Mouse (Mus musculus): ENCODE measurements around the gene Antxr2.

The Antxr2 gene

DNA sequence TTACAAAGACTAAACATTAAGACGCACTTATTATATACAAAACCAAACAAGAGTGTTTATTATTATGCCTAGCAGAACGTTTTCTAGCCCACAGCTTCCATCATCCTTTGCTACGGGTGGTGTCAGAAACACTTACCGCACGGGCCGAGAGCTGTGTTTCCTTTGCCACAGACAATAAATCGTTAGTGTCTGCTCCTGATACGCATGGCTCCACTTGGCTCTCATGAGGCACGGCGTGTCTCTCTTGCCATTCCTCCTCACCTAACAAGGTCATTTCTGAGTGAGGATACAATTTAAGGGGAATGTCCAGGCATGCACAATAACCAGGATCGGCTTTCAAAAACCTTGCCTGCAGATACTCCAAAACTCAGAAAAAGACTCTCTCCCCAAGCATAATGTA lies 113.2 kb downstream of the Antxr2 start:
- in situ Hi-C loops (cut with MboI, MseI): no loop called here

DNA sequence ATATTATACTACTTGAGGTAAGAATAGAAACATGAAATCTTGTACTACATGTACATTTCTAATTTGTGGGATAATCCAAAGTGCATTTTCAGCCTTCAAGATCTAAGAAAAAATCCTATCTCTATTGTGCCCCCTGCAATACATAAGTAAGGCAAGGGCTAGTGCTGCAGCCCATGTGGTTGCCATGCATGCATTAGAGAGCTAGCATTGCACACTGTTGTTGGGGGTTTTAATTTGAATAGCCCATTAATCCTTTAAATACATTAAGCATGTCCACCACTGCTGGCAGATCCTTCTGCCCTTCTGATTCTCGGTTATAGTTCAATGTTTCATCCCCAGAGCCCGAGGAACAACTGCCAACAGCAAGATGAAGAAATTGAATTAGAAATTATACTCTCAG lies 116.0 kb downstream of the Antxr2 start:
- in situ Hi-C loops (cut with MboI, MseI): no loop called here

DNA sequence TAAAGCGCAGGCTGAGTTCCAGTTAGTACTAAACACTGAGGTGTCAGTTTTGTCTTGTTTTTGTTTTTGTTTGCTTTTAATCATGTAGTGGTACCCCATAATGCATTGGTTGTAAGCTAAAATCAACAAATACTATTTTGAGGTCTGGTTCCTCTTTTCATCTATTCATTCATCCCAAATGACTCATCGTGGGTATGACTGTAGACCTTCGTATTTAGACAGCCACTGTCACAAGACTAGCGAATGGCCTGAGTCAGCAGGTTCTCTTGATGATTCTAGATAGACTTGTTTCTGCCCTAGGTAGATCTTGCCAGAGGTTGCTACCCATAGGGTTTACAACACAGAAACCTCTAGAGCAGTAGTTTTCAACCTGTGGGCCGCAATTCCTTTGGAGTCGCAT lies 116.9 kb downstream of the Antxr2 start:
- in situ Hi-C loops (cut with MboI, MseI): no loop called here

DNA sequence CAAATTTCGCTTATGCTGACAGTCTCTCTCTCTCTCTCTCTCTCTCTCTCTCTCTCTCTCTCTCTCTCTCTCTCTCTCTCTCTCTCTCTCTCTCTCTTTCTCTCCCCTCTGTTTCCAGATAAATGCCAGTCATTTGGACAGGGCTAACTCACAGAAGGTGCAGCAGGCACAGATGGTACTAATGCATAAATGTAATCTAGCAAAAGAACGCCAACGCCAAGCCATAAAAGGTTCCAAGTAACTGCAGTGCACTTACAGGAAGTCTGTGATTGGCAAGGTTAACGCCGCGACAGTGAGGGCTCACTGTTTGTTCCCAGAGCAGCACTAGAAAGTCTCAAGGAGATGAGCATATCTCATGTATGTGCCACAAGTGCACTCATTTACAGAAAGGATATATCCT lies 123.4 kb downstream of the Antxr2 start:
- in situ Hi-C loops (cut with MboI, MseI): no loop called here

DNA sequence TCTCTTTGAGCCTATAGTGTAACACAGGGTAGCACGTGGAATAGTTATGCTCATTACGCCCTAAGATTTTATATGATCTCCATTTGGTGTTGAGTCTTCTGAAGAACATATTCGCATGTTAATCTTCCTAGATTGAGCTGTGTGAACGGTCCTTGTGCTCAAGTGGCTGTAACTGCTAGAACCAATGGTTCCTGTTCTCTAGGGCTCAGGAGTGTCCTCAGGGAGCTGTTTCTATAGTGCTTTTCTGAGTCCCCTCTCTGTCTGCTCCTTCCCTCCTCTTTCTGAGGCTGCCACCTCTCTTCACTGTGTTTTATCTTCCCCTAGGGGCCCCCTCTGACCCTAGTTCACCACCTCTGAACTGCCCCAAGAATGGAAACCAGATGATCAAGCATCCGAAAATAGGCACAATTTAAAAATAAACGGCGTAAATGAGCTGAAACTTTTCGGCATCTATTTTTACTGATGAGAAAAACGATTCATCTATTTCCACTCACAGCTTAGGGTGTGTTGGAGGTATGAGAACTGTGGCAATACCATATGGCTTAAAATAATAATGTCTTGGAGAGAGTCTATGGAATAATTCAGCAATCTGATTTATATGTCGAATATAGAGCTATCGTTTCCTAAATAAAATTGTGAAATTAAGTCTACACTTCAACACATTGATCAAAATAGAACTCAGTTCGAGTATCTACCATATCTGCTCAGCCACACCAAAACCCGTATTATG lies 124.1 kb downstream of the Antxr2 start:
- in situ Hi-C loops (cut with MboI, MseI): no loop called here

DNA sequence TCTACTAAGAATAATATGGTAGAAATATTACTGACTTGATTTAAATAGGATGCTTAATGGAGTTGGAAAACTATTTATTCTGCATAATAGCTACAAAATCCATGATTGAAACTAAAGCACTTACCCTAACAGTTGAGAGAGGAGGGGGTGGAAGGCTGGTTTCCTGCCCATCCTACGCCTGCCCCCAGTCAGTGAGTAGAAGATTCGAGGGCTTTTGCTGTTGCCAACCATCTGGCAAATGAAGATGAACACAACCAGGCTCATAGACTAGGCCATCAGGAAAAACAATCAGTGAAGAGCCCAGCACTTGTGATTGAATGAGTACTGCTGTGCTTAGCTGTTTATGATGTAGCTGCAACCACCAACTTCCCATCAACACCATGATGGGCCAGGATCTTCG lies 125.0 kb downstream of the Antxr2 start:
- in situ Hi-C loops (cut with MboI, MseI): no loop called here

DNA sequence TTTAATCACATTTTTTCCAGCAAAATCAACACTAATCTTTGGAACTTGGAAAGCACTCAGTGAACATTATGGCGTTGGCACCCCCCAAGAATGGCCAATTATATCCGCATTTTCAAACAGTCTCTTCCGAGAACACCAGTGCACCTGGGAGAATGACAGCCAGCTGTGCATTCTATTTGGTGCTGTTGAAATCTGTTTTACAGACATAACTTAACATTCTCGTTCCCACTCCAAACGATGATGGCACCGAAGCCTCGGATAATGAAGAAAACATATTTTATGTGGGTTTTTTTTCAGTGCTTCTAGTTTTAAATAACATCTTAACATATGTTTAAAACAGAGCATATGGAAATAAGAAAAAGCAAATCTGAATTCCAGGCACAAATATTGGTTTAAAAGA lies 129.7 kb downstream of the Antxr2 start:
- in situ Hi-C loops (cut with MboI, MseI): no loop called here

DNA sequence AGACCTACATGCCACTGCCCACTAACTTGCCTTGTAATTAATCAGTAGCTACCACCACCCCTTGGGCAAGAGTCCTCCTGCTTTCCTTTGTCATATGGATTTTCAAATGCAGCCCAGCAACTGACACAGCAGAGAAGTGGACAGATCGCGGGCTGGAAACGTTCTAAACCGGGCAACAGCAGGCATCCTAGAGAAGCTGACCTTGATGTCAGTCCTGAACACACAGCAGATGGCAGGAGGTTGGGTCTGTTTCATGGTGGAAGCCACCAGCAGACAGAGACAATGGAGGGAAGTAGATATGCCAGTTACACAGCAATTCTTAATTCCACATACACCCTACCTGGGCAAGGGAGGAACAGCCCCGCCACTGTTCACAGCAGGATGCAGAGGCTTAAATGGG lies 131.5 kb downstream of the Antxr2 start:
- in situ Hi-C loops (cut with MboI, MseI): no loop called here

DNA sequence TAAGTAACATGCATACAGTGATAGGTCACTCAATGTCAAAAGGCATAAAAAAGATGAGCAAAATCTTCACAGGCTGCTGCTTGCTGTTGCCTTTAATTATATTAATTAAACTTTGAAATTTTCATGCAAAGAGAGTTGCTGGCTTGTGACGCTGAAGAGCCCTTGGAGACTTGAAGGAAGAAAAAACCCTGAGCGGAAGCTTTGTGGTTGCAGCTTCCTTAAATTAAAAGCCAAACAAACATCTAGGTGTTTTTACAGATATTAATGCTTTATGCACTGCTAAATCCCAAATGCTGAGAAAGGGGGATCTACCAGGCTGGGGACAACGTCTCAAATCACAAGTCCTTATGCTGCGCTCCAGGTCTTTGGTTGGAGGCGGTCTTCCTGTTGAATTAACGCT lies 145.4 kb downstream of the Antxr2 start:
- in situ Hi-C loops (cut with MboI, MseI): no loop called here

DNA sequence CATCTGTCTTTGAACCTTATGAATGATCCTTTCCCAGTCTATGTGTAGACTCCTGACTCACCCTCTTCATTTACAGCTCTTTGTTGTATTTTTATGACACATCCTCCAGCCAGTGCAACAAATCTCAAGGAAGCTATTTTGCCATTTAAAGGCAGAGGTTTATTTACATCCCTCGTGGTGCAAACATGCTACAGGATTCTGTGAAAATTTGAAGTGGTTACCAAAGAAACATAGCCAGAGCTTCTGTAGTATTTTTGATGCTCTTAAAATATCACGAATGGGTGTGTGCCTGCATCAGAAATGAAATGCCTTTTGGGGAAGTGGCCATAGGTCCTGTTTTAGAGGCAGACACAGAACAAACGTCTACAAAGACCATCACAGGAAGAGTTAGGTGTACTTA lies 146.7 kb downstream of the Antxr2 start:
- in situ Hi-C loops (cut with MboI, MseI): no loop called here

DNA sequence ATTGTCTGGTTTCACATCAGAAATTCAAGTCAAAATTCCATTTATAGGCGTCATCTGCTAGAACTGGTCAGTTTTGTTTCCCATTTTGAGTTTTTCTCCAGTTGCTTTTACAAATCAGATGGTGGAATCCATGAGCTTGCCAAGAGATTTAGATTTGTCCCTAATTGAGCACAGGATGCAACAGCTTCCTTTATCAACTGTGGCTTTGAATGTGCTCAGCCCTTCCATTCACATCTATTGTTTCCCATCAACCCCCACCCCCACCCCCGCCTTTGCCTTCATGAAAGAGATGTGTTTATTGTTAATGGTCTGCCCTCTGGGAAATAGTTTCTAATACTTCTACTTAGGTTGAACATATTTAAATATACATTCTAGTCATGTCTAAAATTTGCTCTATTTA lies 149.4 kb downstream of the Antxr2 start:
- in situ Hi-C loops (cut with MboI, MseI): no loop called here

DNA sequence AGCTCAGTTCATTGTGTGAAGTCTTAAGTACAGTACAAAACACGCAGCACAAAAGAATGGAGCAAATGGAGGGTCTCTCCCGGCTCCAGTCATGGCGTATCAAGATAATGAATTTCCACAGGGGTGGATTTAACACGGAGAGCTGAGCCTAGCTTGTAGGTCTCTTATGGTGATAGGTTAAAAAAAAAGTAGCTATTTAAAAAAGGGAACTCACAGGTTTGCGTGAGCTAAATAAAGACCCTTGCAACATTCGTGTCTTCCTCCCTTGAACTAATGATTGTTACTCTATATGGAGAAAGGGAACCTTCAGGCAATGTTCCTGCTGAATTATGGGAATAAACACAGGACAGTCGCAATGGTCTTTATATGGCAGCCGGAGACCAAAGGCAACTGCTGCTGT lies 150.7 kb downstream of the Antxr2 start:
- in situ Hi-C loops (cut with MboI, MseI): no loop called here

DNA sequence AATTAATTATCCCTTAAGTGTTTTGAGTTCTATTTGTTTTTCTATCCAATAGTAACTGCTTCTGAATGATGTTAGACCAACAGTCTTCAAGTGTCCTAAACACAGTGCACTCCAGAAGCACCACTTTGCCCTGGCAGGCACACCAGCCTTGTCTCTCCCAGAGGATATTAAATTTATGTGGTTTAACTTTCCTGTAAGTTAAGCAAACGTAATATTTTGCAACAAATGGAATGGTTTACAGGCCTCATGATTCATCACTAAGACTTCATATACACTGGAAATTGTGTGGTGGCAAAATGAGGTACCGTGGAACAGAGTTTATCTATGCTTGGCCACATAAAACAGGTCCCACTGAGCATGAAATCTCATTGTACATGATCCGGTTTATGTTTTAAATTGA lies 152.0 kb downstream of the Antxr2 start:
- in situ Hi-C loops (cut with MboI, MseI): no loop called here

DNA sequence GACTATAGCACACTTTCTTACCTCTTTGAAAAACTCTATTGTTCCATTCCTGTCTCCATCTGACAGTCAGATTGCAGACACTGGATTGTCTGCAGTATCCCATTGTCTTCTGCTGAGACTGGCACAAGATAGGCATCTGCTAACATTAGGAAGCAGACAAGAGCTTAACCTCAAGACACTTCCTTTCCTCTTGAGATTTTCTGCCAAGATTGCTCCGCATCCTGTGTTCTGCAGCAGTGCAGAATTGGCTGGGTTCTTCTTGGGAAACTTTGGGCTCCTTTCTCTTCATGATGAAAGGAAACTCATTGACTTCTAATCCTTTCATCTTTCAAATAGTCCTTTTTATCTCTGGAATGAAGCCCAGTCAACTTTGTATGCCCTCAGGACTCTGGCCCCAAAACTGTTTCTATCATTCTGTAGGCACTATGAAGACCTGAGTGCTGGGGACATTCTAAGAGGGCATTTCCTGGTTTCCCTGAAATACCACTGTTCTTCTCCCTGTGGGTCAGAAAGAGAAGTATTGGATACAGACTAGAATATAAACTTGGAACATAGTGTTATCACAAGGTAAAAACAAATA lies 152.5 kb downstream of the Antxr2 start:
- in situ Hi-C loops (cut with MboI, MseI): no loop called here

DNA sequence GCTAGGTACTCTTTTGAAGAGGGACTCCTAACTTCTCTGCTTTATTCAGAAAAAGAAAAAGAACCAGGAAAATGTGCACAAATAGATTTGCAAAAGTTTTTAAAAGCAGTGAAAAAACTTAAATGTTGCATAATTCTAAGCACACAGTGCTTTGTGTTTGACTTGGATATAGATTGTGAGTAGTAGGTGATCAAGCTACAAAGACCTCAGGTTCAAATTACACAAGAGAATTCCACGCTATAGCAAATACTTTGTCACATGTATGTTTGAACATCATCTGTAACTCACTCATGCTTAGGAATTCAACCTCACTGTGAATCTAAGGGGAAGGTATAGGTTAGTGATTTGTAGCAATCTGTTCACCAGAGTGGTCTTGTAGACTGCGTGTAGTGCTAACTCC lies 153.9 kb downstream of the Antxr2 start:
- in situ Hi-C loops (cut with MboI, MseI): no loop called here

DNA sequence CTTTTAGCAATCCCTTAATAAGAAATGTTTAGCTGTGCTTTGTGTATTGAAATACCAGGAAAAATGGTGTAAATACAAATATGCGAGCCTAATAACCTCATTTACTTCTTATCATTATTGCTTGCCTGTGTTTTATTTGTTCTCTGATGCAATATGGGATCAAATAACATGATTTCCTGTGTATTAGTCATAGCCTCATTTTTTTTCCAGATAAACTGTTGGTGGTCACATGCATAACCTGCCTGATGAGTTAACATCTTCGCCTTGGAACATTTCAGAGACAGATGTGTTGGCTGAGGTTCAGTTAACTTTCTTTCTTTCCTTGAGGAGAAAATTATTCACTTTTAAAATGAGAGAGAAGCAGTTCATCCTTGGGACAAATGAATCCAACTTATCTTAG lies 162.9 kb downstream of the Antxr2 start:
- in situ Hi-C loops (cut with MboI, MseI): no loop called here

DNA sequence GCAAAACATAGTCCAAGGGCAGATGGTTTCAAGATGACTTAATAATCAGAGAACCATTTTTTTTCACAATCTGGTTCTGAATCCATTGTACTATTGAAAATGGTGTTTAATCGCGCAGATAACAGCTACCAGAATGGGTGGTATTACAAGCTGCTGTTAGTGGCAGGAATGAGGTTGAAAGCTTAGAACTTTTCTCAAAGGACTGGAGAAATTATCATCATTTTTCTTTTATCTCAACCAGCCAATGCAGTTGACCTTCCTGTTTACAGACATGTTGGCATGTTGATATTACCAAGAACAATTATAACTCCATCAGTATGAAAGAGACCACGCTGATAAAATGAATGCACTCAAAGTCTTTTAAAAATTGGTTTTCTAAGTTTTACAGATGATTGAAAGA lies 163.9 kb downstream of the Antxr2 start:
- in situ Hi-C loops (cut with MboI, MseI): no loop called here

DNA sequence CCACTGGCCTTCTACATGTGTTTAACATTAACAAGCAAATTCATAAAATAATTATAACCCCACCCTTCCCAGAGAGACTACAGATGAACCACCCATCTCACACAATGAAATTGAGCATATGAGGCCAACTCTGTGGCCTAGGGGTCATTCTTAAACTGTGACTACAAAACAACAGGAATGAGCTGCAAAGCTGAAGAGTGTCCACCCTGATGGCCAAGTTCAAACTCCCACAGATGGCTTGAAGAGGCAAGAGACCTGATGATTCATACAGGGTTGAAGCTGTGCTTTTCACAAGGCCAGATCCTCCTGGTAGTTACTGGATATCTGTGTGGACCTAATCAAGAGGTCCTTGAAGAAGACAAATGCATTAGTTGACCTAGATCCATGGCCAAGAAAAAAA lies 173.7 kb downstream of the Antxr2 start:
- in situ Hi-C loops (cut with MboI, MseI): no loop called here

DNA sequence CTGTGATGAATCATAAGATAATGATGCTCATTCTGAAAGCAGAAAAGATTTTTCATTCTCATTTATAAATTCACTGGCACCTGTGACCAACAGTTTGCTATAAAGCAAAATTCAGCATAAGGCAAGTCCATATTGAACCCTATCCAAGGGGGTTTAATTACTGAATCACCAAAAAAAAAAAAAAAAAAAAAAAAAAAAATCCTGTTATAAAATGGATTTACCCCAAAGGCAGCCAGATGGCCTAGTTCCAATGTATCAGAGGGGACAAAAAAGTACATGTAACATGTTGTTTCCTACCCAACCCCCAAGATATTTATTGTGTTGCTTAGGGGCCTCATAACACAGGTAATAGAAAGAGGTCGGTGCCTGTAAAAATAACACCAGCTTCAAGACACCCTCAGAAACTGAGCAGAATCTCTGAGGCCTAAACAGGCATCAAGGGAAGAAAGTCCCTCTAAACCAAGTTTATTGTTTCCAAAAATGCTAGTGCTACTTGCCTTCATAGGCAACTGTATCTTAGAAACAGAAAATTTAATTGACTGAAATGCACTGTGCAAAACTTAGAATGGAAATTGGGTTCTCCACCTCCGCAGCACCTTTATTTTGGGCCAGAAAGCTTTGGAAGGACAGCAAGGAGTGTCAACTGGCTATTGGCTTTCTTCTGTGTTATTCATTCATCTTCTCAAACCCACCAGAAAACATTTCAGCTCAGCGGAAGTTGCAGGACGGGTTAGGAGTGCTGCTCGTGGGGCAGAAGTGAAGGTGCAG lies 178.7 kb downstream of the Antxr2 start:
- in situ Hi-C loops (cut with MboI, MseI): no loop called here

DNA sequence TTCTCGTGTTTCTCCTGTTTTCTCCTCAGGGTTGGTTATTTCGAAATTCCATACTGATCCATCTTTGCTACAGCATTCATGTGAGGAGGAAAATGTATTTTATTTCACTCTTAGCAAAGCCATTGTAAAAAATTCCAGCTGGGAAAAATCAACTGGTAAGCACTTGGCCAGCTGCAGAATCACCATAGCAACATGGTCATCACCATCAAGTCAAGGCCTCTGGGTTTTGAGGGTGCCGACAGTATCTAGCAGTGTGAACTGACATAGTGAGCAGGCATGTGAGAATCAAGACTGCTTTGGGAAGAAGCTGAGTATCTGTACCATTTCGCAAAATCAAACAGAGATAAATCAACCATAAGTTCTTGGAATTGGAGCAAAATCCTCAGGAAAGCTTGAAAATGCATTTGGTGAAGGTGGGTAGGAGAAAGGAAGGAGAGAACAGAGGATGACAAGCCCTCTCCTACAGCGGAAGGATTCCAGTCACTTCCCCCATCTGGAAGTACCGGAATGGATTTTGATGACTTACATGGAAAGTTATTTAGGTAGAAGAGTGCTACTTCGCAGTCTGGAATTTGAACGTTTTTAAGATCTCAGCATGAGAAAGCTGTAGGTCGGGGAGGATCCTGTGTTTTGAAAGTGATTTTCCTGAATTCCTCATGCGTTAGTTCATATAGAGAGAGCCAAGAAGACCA lies 183.5 kb downstream of the Antxr2 start:
- in situ Hi-C loops (cut with MboI, MseI): no loop called here

DNA sequence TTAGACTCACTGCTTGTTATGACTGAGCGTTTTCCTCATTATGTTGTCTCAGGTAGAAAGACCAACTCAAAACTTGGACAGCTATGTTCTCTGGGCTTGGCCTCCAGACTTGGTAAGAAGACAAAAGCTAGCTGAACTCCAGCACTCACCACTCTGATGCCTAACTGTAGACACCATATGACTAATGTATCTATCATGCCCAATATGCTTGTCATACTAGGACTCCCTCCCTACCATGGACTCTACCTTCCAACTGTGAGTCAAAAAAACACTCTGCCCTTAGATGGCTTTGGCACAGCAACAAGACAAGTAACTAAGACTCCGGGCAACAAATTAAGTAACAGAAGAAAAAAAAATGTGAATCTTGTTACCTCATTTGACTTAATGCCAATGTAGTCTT lies 184.3 kb downstream of the Antxr2 start:
- in situ Hi-C loops (cut with MboI, MseI): no loop called here

DNA sequence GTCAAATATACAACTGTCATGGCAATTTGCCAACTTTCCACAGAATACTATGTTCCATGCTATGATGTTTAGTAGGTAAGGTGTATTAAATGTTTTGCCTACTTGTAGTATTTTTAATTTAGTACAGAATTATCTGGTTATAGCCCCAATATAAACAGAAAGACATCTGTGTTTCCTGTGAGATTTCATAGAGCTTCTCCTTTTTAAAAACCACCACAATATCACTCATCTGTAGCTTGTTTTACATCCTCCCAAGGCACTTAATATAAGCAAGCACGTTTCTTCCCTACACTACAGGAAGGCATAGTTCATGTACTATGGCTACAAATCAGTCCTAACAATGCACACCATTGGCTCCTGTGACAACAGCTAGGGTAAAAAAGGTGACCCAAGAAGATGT lies 188.8 kb downstream of the Antxr2 start:
- in situ Hi-C loops (cut with MboI, MseI): no loop called here

DNA sequence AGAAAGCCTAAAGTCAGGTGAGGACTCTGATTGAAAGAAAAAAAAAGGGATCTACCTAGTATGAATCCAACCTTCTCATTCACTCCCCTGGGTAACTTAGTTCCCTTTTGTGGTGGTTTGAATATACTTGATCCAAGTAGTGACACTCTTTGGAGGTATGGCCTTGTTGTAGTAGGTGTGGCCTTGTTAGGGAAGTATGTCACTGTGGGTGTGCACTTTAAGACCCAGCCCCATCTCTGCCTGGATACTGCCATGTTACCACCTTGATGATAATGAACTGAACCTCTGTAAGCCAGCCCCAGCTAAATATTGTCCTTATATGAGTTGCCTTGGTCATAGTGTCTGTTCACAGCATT lies 190.9 kb downstream of the Antxr2 start:
- in situ Hi-C loops (cut with MboI, MseI): no loop called here
